Mouse (Mus musculus) bone marrow, adult 2 months (tissue): ENCODE data around the gene Arfip1. TPM values are rescaled to one million over a fixed set of nuclear protein-coding genes. Genes with fewer than 3 reads are reported as not detected.

Source experiments
- H3K27ac ChIP-seq: fragments of 200-500 bp; 2 replicates; pipeline ENCODE4 v1.5.1; 2012; ENCODE audit warnings: low read depth, mild to moderate bottlenecking, control low read depth, inconsistent platforms, low read length; ENCODE audit not compliant: control insufficient read depth, poor library complexity, insufficient read depth
- H3K4me1 ChIP-seq: fragments of 200-500 bp; 2 replicates; pipeline ENCODE4 v1.6.1; 2011; ENCODE audit warnings: low read length; ENCODE audit not compliant: control insufficient read depth, insufficient read depth
- H3K4me3 ChIP-seq: fragments of 200-500 bp; replicated peaks from 2 replicates; pipeline ENCODE3; 2011; ENCODE audit warnings: mild to moderate bottlenecking, low read depth, low read length, control low read depth; ENCODE audit not compliant: control insufficient read depth
- CTCF ChIP-seq: fragments of 200-500 bp; IDR thresholded peaks from 2 replicates; pipeline ENCODE4 v1.5.1; 2011; ENCODE audit warnings: low read length, control low read depth; ENCODE audit not compliant: control insufficient read depth, insufficient read depth
- POLR2A ChIP-seq: fragments of 200-500 bp; IDR thresholded peaks from 2 replicates; pipeline ENCODE4 v1.6.1; 2011; ENCODE audit warnings: low read depth, mild to moderate bottlenecking, control low read depth, low read length, borderline replicate concordance; ENCODE audit not compliant: control insufficient read depth
- WGBS: fragments of 180-500 bp; shearing (Covaris S2); methylation state at CpG from one replicate; pipeline ENCODE4 v1.1.7; 2018; 5-methylcytosine and 5-hydroxymethylcytosine counted together
- polyA plus RNA-seq: library from polyadenylated mRNA; stranded (reverse); fragments of >200 nt; gene quantifications from 2 replicates; pipeline ENCODE4 v1.2.4, GENCODE M21; 2011; ENCODE audit warnings: low replicate concordance; ENCODE audit not compliant: missing spikeins, insufficient read depth, insufficient read length

The Arfip1 gene
- polyA plus RNA-seq, 1 experiment = 9.6 TPM

GRCm38 (mm10) chr3:84447803-84448202 is 134.6 kb downstream of the Arfip1 start:
- WGBS = 90% methylated on average over 5 of the region's 5 CpGs
- TF ChIP-seq POLR2A (no peak), CTCF (no peak)
- Histone ChIP-seq H3K27ac (no peak overlapping the region), H3K4me3 (no peak overlapping the region), H3K4me1 (no peaks in the 10 kb centered on the region)

Other genes with a start within 250 kb of the Arfip1 start
- 41.2 and 43.5 TPM in 2 replicates for gene Fhdc1, start 102.2 kb downstream of the Arfip1 start, polyA plus RNA-seq
- gene Tigd4, start 10.9 kb upstream of the Arfip1 start, polyA plus RNA-seq = not detected in 2 replicates
- 4.8 and 12.6 TPM in 2 replicates for gene Tmem154, start 83.6 kb upstream of the Arfip1 start, polyA plus RNA-seq
- 8.7 and 13.2 TPM in 2 replicates for gene Fbxw7, start 232.6 kb upstream of the Arfip1 start, polyA plus RNA-seq